Mouse (Mus musculus): ENCODE results near the gene Cfap61. TPM values are rescaled to one million over a fixed set of nuclear protein-coding genes. Genes with fewer than 3 reads are reported as not detected.

Cfap61 gene
- polyA plus RNA-seq, 1 experiment from 2014 or later = 1.3 TPM

DNA sequence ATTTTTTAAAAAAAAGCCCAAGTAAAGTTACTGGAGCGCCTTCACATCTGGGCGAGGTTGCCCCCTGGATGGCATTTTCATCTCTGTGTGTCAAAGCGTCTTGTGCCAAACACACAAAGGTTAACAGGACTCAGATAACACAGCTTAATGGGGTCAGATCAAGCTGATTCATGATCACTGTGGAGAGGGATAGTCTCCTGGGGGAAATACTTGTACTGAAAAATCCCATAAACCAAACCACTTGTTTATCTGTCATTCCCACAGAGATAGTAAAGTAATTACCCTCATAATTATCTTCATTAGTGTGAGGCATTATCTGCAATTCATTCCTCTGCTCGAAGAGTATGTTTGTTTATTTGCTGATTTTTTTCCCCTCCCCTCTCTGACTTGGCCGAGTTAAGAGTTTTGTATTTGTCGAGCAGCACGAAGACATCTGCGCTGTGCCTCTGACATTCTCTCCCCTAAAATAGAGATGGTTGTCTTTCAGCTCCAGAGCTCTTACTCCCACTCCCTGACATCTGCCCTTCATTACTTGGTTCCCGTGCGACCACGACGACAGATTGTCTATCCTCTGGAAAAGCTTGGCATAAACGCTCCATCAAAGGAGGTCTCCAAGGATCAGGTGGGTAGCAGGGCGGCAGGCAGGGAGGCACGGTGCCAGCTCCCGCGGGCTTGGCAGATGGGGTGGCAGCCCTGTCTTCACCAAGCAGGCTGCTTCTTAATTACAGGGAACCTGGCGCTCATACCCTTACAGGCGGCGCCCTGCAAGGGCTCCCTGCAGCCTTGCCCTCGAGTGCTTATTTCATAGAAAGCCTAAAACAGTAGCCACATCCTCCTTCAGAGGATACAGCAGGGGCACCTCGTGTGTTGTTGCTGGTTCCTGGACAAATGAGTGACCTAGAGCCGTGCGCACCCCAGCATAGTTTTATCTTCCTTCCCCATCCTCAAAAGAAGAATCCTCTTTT lies 110.6 kb downstream of the Cfap61 start:
- ATAC-seq = peak; percentile 92
- peaks cover 16% of the 10 kb centered on the region for H3K4me1 ChIP-seq (replicated peaks; ENCODE audit: control insufficient read depth, insufficient read depth, low read length)
- WGBS = 25% methylated on average over 24 of the region's 24 CpGs
- 0 out of 2 replicates have a peak overlapping the region, but pooled peaks have one; percentile 18 for H3K9ac ChIP-seq (replicated peaks; ENCODE audit: low read depth, low read length)
- H3K4me3 ChIP-seq (replicated peaks; ENCODE audit: low read length) = peak overlapping the region; percentile 10; the same call in 1 of the 2 replicates
- H3K4me2 ChIP-seq (ENCODE audit: low read length) = peak overlapping the region; percentile 48
- H3K9me3 ChIP-seq (ENCODE audit: control insufficient read depth, low read length) = no peaks in the 10 kb centered on the region
- peak overlapping the region; percentile 61 for H3K27ac ChIP-seq (ENCODE audit: low read length)
- H3K27me3 ChIP-seq (replicated peaks; ENCODE audit: control insufficient read depth, insufficient read depth, low read length) = no peaks in the 10 kb centered on the region
- no peaks in the 10 kb centered on the region for H3K36me3 ChIP-seq (ENCODE audit: control insufficient read depth, insufficient read depth)

DNA sequence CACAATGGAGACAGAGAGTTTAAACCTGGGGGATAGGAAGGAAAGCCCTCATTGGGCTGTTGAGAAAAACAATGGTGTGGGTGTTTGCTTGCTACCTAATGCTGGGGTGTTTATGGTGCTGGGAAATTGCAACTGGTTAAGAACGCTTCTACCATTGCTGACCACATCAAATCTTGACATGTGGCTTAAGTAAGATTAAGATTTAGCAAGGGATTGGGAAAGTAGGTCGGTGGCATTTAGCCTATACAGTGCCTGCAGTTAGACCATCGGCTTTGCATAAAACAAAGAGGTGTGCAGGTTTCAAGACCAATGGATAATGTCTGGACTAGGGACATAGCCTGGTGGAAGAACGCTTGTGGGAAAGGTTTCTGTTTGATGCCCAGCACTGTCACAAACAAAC lies 113.1 kb downstream of the Cfap61 start:
- no peak overlapping the region for H3K27ac ChIP-seq (ENCODE audit: low read length)
- 82% methylated on average over 4 of the region's 4 CpGs for WGBS

DNA sequence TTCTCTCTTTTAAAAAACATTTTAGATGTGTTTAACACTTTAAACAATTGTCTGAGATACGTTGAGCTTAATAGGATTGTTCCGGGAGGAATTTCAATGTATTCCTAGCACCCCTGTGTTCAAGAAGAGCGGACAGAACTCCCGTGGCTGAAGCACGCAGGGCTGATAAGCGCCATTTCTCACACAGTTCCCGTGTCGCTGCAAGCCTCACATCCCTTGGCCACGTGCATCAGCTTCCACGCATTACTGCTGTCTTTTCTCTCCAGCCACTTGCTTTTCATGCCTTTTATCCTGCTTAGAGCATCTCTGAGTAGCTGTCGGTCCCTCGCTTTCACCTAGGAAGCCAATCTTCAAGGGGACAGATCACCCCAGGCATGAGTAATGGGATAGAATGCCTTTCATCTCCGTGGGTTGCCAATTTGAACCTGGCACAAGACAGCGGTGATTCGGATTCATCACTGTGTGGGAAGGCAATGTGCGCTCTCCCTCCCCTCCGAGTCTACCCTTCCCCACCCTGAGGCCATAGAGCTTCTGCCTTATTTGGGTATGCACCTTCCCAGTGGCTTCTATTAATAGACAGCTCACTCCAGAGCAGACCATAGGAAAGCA lies 113.7 kb downstream of the Cfap61 start:
- ATAC-seq = no peak
- Histone ChIP-seq H3K9me3 (ENCODE audit: control insufficient read depth, low read length) (no peaks in the 10 kb centered on the region), H3K4me3 (replicated peaks; ENCODE audit: low read length) (no peak overlapping the region), H3K27me3 (replicated peaks; ENCODE audit: control insufficient read depth, insufficient read depth, low read length) (no peaks in the 10 kb centered on the region), H3K4me1 (replicated peaks; ENCODE audit: control insufficient read depth, insufficient read depth, low read length) (peaks cover 24% of the 10 kb centered on the region), H3K4me2 (ENCODE audit: low read length) (no peak overlapping the region), H3K27ac (ENCODE audit: low read length) (no peak overlapping the region), H3K36me3 (ENCODE audit: control insufficient read depth, insufficient read depth) (no peaks in the 10 kb centered on the region), H3K9ac (replicated peaks; ENCODE audit: low read depth, low read length) (no peak overlapping the region)
- 56% methylated on average over 17 of the region's 17 CpGs for WGBS

More for the DNA sequence above, 113.1 kb downstream of the Cfap61 start:
- Histone ChIP-seq H3K4me1 (replicated peaks; ENCODE audit: control insufficient read depth, insufficient read depth, low read length) (peaks cover 24% of the 10 kb centered on the region), H3K9me3 (ENCODE audit: control insufficient read depth, low read length) (no peaks in the 10 kb centered on the region), H3K9ac (replicated peaks; ENCODE audit: low read depth, low read length) (no peak overlapping the region), H3K27me3 (replicated peaks; ENCODE audit: control insufficient read depth, insufficient read depth, low read length) (no peaks in the 10 kb centered on the region), H3K4me3 (replicated peaks; ENCODE audit: low read length) (no peak overlapping the region), H3K36me3 (ENCODE audit: control insufficient read depth, insufficient read depth) (no peaks in the 10 kb centered on the region), H3K4me2 (ENCODE audit: low read length) (no peak overlapping the region)
- ATAC-seq = no peak

DNA sequence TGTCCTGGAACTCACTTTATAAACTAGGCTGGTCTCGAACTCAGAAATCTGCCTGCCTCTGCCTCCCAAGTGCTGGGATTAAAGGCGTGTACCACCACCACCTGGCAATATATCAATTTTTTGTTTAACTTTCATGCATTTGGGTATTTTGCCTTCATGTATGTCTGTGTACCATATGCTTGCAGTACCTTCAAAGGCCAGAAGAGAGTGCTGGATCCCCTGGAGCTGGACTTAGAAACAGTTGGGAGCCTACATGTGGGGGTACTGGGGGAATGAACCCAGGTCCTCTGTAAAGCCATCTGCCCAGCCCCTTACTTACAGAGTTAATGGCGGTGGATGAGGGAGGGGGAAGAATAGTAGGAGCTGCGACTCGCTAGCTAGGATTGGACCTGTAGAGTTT lies 114.8 kb downstream of the Cfap61 start:
- ATAC-seq = no peak
- no peak overlapping the region for H3K27ac ChIP-seq (ENCODE audit: low read length)
- H3K27me3 ChIP-seq (replicated peaks; ENCODE audit: control insufficient read depth, insufficient read depth, low read length) = no peaks in the 10 kb centered on the region
- peaks cover 24% of the 10 kb centered on the region for H3K4me1 ChIP-seq (replicated peaks; ENCODE audit: control insufficient read depth, insufficient read depth, low read length)
- no peaks in the 10 kb centered on the region for H3K36me3 ChIP-seq (ENCODE audit: control insufficient read depth, insufficient read depth)
- H3K9me3 ChIP-seq (ENCODE audit: control insufficient read depth, low read length) = no peaks in the 10 kb centered on the region
- no peak overlapping the region for H3K9ac ChIP-seq (replicated peaks; ENCODE audit: low read depth, low read length)
- H3K4me3 ChIP-seq (replicated peaks; ENCODE audit: low read length) = no peak overlapping the region
- WGBS = 81% methylated on average over 5 of the region's 5 CpGs
- no peak overlapping the region for H3K4me2 ChIP-seq (ENCODE audit: low read length)

DNA sequence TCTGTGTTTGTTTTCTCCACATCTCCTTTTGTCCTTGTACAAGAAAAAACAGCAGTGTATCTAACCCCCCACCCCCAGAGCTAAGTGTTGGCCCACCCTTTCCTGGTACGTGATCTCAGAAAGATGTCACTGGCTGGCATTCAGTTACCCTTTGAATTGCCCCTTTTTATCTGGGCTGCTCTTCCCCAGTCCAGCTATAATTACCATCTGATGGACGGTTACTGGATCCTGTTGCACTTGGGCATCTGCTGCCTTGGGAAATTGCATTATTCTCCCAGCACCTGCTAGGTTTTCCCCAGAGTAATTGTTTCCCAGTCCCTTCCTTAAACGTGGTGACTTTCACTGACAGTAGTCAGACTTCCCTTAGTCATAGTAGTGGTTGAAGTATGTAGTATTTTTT lies 115.5 kb downstream of the Cfap61 start:
- no peaks in the 10 kb centered on the region for H3K27me3 ChIP-seq (replicated peaks; ENCODE audit: control insufficient read depth, insufficient read depth, low read length)
- H3K4me1 ChIP-seq (replicated peaks; ENCODE audit: control insufficient read depth, insufficient read depth, low read length) = peaks cover 20% of the 10 kb centered on the region
- H3K4me3 ChIP-seq (replicated peaks; ENCODE audit: low read length) = no peak overlapping the region
- 19% methylated on average over 3 of the region's 3 CpGs for WGBS
- no peak for ATAC-seq
- no peaks in the 10 kb centered on the region for H3K36me3 ChIP-seq (ENCODE audit: control insufficient read depth, insufficient read depth)
- H3K4me2 ChIP-seq (ENCODE audit: low read length) = no peak overlapping the region
- no peak overlapping the region for H3K27ac ChIP-seq (ENCODE audit: low read length)
- no peaks in the 10 kb centered on the region for H3K9me3 ChIP-seq (ENCODE audit: control insufficient read depth, low read length)
- H3K9ac ChIP-seq (replicated peaks; ENCODE audit: low read depth, low read length) = no peak overlapping the region

DNA sequence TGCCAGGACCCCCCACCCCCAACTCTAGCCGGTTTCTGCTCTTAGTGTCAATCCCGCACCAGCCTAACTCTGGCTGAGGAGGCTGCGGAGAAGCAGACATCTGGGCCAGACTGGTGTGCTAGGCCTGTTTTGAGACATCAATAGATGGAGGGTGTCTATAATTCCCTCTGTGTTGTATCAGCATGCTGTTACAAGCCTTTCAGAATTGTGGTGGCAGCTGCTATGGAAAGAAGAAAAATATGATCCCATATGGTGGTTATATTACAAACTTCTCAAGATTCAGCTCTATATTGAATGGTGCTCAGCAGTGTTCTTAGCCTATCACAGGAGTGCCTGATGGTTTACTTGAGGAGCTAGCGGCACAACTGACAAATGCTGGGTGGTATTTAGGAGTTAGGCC lies 116.8 kb downstream of the Cfap61 start:
- peaks cover 8% of the 10 kb centered on the region for H3K4me1 ChIP-seq (replicated peaks; ENCODE audit: control insufficient read depth, insufficient read depth, low read length)
- H3K4me2 ChIP-seq (ENCODE audit: low read length) = no peak overlapping the region
- no peaks in the 10 kb centered on the region for H3K27me3 ChIP-seq (replicated peaks; ENCODE audit: control insufficient read depth, insufficient read depth, low read length)
- no peaks in the 10 kb centered on the region for H3K9me3 ChIP-seq (ENCODE audit: control insufficient read depth, low read length)
- H3K27ac ChIP-seq (ENCODE audit: low read length) = no peak overlapping the region; the same call in 1 of the 2 replicates
- no peaks in the 10 kb centered on the region for H3K36me3 ChIP-seq (ENCODE audit: control insufficient read depth, insufficient read depth)
- 54% methylated on average over 4 of the region's 4 CpGs for WGBS
- H3K9ac ChIP-seq (replicated peaks; ENCODE audit: low read depth, low read length) = no peak overlapping the region
- peak; percentile 77 for ATAC-seq
- H3K4me3 ChIP-seq (replicated peaks; ENCODE audit: low read length) = no peak overlapping the region

DNA sequence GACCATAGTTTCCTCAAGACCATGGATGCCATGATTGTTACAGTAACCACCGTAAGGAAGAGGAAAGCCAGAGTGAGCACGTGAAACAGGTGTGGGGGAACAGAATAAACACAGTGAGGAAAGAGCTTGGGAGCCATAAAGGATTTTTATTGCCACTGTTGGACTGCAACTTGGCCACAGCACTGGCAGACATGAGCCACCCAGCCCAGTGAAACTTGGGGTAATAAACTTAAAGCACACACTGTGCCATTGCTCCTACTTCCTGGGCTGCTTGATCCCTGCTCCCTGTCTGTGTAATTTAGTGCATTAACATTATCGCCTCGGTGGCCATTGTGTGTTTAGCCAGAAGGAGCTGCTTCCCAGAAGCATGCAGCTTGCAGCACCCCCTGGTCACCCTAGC lies 122.5 kb downstream of the Cfap61 start:
- no peaks in the 10 kb centered on the region for H3K9me3 ChIP-seq (ENCODE audit: control insufficient read depth, low read length)
- 82% methylated on average over 4 of the region's 4 CpGs for WGBS
- no peak overlapping the region for H3K4me3 ChIP-seq (replicated peaks; ENCODE audit: low read length)
- no peak overlapping the region for H3K4me2 ChIP-seq (ENCODE audit: low read length)
- H3K9ac ChIP-seq (replicated peaks; ENCODE audit: low read depth, low read length) = no peak overlapping the region
- ATAC-seq = no peak
- no peaks in the 10 kb centered on the region for H3K27me3 ChIP-seq (replicated peaks; ENCODE audit: control insufficient read depth, insufficient read depth, low read length)
- peaks cover 20% of the 10 kb centered on the region for H3K4me1 ChIP-seq (replicated peaks; ENCODE audit: control insufficient read depth, insufficient read depth, low read length)
- no peak overlapping the region for H3K27ac ChIP-seq (ENCODE audit: low read length)
- H3K36me3 ChIP-seq (ENCODE audit: control insufficient read depth, insufficient read depth) = no peaks in the 10 kb centered on the region

DNA sequence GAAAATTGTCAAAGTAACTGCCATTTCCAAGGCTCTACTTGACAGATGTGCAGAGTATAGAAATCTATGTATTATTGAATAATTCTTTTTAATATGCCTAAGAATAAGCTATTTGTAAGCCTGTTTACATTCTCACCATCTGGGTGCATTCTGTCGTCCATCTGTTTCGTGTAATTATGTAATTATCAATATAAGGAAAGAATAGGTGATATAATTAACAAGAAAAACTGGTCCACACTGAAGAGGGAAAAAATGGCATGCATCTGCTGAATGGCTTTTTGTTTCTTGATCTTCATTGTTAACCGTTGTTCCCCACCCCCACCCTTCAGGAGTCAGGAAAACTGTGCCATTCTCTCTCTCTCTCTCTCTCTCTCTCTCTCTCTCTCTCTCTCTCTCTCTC lies 124.2 kb downstream of the Cfap61 start:
- WGBS = 13% methylated on average over 3 of the region's 3 CpGs
- no peaks in the 10 kb centered on the region for H3K27me3 ChIP-seq (replicated peaks; ENCODE audit: control insufficient read depth, insufficient read depth, low read length)
- no peak overlapping the region for H3K4me3 ChIP-seq (replicated peaks; ENCODE audit: low read length)
- H3K9me3 ChIP-seq (ENCODE audit: control insufficient read depth, low read length) = no peaks in the 10 kb centered on the region
- 0 out of 2 replicates have a peak, but pooled peaks have one; percentile 6 for ATAC-seq
- H3K9ac ChIP-seq (replicated peaks; ENCODE audit: low read depth, low read length) = no peak overlapping the region
- H3K4me2 ChIP-seq (ENCODE audit: low read length) = no peak overlapping the region
- H3K4me1 ChIP-seq (replicated peaks; ENCODE audit: control insufficient read depth, insufficient read depth, low read length) = peaks cover 36% of the 10 kb centered on the region
- no peaks in the 10 kb centered on the region for H3K36me3 ChIP-seq (ENCODE audit: control insufficient read depth, insufficient read depth)
- H3K27ac ChIP-seq (ENCODE audit: low read length) = no peak overlapping the region
